Mouse (Mus musculus) kidney, embryonic 16.5 days (tissue): ENCODE results near the gene Bfsp2. TPM values are rescaled to one million over a fixed set of nuclear protein-coding genes. Genes with fewer than 3 reads are reported as not detected.

Experiments used
- ATAC-seq: fragments of 200-750 bp; cut with Nextera tagmentation; 2 replicates; pipeline ENCODE4 v1.8.0; 2017; ENCODE audit warnings: moderate TSS enrichment; ENCODE audit not compliant: low FRiP score, low TSS enrichment
- H3K27ac ChIP-seq: fragments of 300-500 bp; sonication (generic); 2 replicates; pipeline ENCODE4 v1.5.1; 2014; ENCODE audit warnings: low read length
- H3K27me3 ChIP-seq: fragments of 300-500 bp; sonication (generic); 2 replicates; pipeline ENCODE4 v1.6.1; 2014; ENCODE audit warnings: low read length, control low read depth, mixed read lengths; ENCODE audit not compliant: insufficient read depth
- H3K36me3 ChIP-seq: fragments of 300-500 bp; sonication (generic); 2 replicates; pipeline ENCODE4 v1.6.1; 2014; ENCODE audit warnings: low read length, control low read depth, mixed read lengths; ENCODE audit not compliant: insufficient read depth
- H3K4me1 ChIP-seq: fragments of 300-500 bp; sonication (generic); 2 replicates; pipeline ENCODE4 v1.6.1; 2014; ENCODE audit warnings: low read length, control low read depth, mixed read lengths; ENCODE audit not compliant: insufficient read depth
- H3K4me2 ChIP-seq: fragments of 300-500 bp; sonication (generic); replicated peaks from 2 replicates; pipeline ENCODE4 v1.6.1; 2014; ENCODE audit warnings: low read depth, low read length
- H3K4me3 ChIP-seq: fragments of 300-500 bp; sonication (generic); 2 replicates; pipeline ENCODE4 v1.5.1; 2014; ENCODE audit warnings: mild to moderate bottlenecking, low read length
- H3K9ac ChIP-seq: fragments of 300-500 bp; sonication (generic); replicated peaks from 2 replicates; pipeline ENCODE4 v1.6.1; 2014; ENCODE audit warnings: low read length
- H3K9me3 ChIP-seq: fragments of 300-500 bp; sonication (generic); 2 replicates; pipeline ENCODE4 v1.6.1; 2016; ENCODE audit warnings: low read length, control low read depth
- WGBS: fragments of 180-500 bp; shearing (Covaris S2); extraction: QIAGEN DNeasy Blood & Tissue Kit; methylation state at CpG from one replicate; pipeline ENCODE4 v1.1.7; 2014; 5-methylcytosine and 5-hydroxymethylcytosine counted together
- polyA plus RNA-seq: library from polyadenylated mRNA; unstranded; fragments of >200 nt; fragmentation: Nextera tagmentation; extraction: Ambion mirVana; gene quantifications from 2 replicates; pipeline ENCODE4 v1.2.1, GENCODE M21; 2015

The Bfsp2 gene
- polyA plus RNA-seq, 1 experiment from 2014 or later, result 0.57 TPM

- WGBS, result 11% methylated on average over 13 of the region's 13 CpGs
- Histone ChIP-seq H3K4me3 (no peak overlapping the region; the same call in 1 of the 2 replicates), H3K4me1 (peaks cover 21% of the 10 kb centered on the region), H3K36me3 (no peaks in the 10 kb centered on the region), H3K9me3 (peaks cover 8% of the 10 kb centered on the region; the same call in 1 of the 2 replicates), H3K27ac (no peak overlapping the region), H3K27me3 (no peaks in the 10 kb centered on the region), H3K4me2 (peak overlapping the region; percentile 30), H3K9ac (no peak overlapping the region; the same call in 1 of the 2 replicates)
- peak; percentile 61; the same call in 1 of the 2 replicates for ATAC-seq
Observed at GRCm38 (mm10) chr9:103443121-103443823, 36.9 kb downstream of the Bfsp2 start.

GRCm38 (mm10) chr9:103440597-103440996, 39.6 kb downstream of the Bfsp2 start:
- no peaks in the 10 kb centered on the region for H3K27me3 ChIP-seq
- H3K36me3 ChIP-seq, result no peaks in the 10 kb centered on the region
- H3K4me3 ChIP-seq, result no peak overlapping the region
- no peak overlapping the region for H3K27ac ChIP-seq
- peaks cover 8% of the 10 kb centered on the region; the same call in 1 of the 2 replicates for H3K9me3 ChIP-seq
- 35% methylated on average over 3 of the region's 3 CpGs for WGBS
- no peak for ATAC-seq
- no peak overlapping the region for H3K9ac ChIP-seq
- peaks cover 21% of the 10 kb centered on the region for H3K4me1 ChIP-seq
- H3K4me2 ChIP-seq, result no peak overlapping the region

DNA sequence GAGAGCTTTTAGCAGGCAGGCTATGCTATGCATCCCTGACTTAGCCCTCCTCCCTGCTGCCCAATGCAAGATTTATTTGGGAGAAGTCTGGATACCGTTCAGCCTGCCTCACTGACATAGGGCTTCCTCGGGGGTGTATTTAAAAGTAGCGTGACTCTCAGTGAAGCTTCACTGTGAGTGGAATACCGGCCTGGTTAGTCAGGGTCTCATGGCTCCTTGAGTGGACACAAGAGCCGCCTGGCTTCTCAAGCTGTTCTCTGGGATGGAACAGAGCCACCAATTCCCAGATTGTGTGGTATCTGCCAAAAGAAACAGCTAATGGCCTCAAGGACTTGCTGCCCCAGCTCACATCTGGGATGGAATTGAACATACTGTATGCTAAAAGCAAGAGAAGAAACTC, 43.1 kb downstream of the Bfsp2 start:
- WGBS, result 38% methylated on average over 5 of the region's 5 CpGs
- H3K27ac ChIP-seq, result no peak overlapping the region

DNA sequence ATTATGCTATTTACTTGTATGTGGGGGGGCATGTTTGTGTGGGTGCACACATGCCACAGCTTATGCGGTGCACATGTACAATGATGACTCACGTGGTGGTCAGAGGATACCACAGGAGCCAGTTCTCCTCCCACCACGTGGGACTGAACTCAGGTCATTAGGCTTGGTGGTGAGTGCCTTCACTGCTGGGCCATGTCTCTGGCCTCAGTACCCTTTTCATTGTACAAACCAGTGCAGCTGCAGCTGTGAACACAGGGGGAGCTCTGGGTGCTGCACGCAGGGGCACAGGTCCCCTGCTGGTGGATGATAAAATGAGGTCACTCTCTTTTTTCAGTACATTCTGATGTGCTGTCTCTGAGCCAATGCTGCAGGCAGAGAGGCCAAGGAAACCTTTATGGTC, 46.1 kb downstream of the Bfsp2 start:
- 47% methylated on average over 4 of the region's 4 CpGs for WGBS
- no peaks in the 10 kb centered on the region for H3K36me3 ChIP-seq

More for the DNA sequence above, 43.1 kb downstream of the Bfsp2 start:
- Histone ChIP-seq H3K4me1 (peaks cover 23% of the 10 kb centered on the region), H3K9ac (no peak overlapping the region), H3K36me3 (no peaks in the 10 kb centered on the region), H3K4me2 (no peak overlapping the region), H3K4me3 (no peak overlapping the region), H3K27me3 (no peaks in the 10 kb centered on the region), H3K9me3 (no peaks in the 10 kb centered on the region)
- no peak for ATAC-seq

GRCm38 (mm10) chr9:103432122-103432778, 48.0 kb downstream of the Bfsp2 start:
- Histone ChIP-seq H3K36me3 (no peaks in the 10 kb centered on the region), H3K27ac (no peak overlapping the region)
- ATAC-seq, result peak; percentile 60; the same call in 1 of the 2 replicates

More for the DNA sequence above, 46.1 kb downstream of the Bfsp2 start:
- H3K27me3 ChIP-seq, result no peaks in the 10 kb centered on the region
- H3K4me2 ChIP-seq, result no peak overlapping the region
- peaks cover 13% of the 10 kb centered on the region for H3K4me1 ChIP-seq
- H3K9ac ChIP-seq, result no peak overlapping the region
- no peak overlapping the region for H3K4me3 ChIP-seq
- no peak for ATAC-seq
- H3K9me3 ChIP-seq, result no peaks in the 10 kb centered on the region
- no peak overlapping the region for H3K27ac ChIP-seq

DNA sequence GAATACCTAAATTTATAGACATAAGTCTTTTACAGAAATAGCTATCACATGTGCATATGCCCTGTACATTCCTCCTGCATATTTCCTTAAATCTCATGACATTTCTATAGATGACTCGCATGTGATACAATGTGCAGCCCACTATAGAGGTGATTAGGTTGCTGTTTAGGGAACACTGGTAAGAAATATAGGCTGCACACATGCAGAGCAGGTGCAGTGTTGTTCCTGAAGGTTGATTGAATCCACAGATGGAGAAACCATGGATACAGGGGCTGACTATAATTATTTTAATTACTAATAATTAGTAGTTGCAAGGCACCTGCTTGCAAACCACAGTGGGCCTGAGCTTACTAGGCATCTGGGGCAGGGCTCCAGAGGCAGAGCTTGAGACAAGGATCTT, 48.5 kb downstream of the Bfsp2 start:
- 86% methylated on average over 1 of the region's 1 CpGs for WGBS
- Histone ChIP-seq H3K4me2 (no peak overlapping the region), H3K4me3 (no peak overlapping the region), H3K27me3 (no peaks in the 10 kb centered on the region), H3K9me3 (no peaks in the 10 kb centered on the region), H3K4me1 (peaks cover 13% of the 10 kb centered on the region), H3K27ac (no peak overlapping the region), H3K36me3 (no peaks in the 10 kb centered on the region), H3K9ac (no peak overlapping the region)
- ATAC-seq, result no peak

More at GRCm38 (mm10) chr9:103432122-103432778, 48.0 kb downstream of the Bfsp2 start:
- Histone ChIP-seq H3K4me3 (no peak overlapping the region), H3K27me3 (no peaks in the 10 kb centered on the region), H3K9ac (no peak overlapping the region), H3K4me1 (peaks cover 13% of the 10 kb centered on the region), H3K4me2 (no peak overlapping the region), H3K9me3 (no peaks in the 10 kb centered on the region)
- 13% methylated on average over 13 of the region's 13 CpGs for WGBS

- Histone ChIP-seq H3K4me2 (no peak overlapping the region), H3K4me3 (no peak overlapping the region), H3K27me3 (no peaks in the 10 kb centered on the region), H3K4me1 (peaks cover 13% of the 10 kb centered on the region), H3K27ac (no peak overlapping the region), H3K36me3 (no peaks in the 10 kb centered on the region), H3K9me3 (no peaks in the 10 kb centered on the region), H3K9ac (no peak overlapping the region)
- 75% methylated on average over 13 of the region's 13 CpGs for WGBS
- ATAC-seq, result no peak
Observed at GRCm38 (mm10) chr9:103430431-103431220, 49.6 kb downstream of the Bfsp2 start.

GRCm38 (mm10) chr9:103426425-103426824, 53.8 kb downstream of the Bfsp2 start:
- 82% methylated on average over 11 of the region's 11 CpGs for WGBS
- ATAC-seq, result no peak
- Histone ChIP-seq H3K9ac (no peak overlapping the region), H3K27ac (no peak overlapping the region), H3K9me3 (no peaks in the 10 kb centered on the region), H3K36me3 (no peaks in the 10 kb centered on the region), H3K4me1 (no peaks in the 10 kb centered on the region), H3K4me2 (no peak overlapping the region), H3K27me3 (no peaks in the 10 kb centered on the region), H3K4me3 (no peak overlapping the region)

DNA sequence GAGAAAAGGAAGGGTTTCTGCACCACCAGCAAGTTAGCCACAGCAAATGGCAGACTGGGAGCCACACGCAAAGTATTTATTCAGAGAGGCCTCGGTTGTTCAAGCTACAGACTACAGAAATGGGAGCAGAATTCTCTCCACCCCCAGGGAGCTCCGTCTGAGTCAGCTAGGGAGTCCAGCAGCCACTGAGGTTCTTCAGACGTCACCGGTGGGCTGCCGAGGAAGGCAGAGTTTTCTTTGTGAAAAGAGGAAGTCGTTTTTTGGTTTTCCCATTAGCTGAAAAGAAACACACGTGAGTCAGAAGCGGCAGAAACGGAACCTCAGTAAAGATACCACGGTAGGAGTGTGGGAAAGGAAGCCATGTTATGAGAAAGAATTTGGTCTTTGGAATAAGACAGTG, 55.4 kb downstream of the Bfsp2 start:
- no peak for ATAC-seq
- 57% methylated on average over 11 of the region's 11 CpGs for WGBS
- Histone ChIP-seq H3K27me3 (no peaks in the 10 kb centered on the region), H3K4me2 (no peak overlapping the region), H3K4me3 (no peak overlapping the region), H3K4me1 (no peaks in the 10 kb centered on the region), H3K9me3 (no peaks in the 10 kb centered on the region), H3K27ac (no peak overlapping the region), H3K9ac (no peak overlapping the region), H3K36me3 (no peaks in the 10 kb centered on the region)
